Mouse (Mus musculus): ENCODE data around the gene Ccdc32.

Ccdc32 gene

DNA sequence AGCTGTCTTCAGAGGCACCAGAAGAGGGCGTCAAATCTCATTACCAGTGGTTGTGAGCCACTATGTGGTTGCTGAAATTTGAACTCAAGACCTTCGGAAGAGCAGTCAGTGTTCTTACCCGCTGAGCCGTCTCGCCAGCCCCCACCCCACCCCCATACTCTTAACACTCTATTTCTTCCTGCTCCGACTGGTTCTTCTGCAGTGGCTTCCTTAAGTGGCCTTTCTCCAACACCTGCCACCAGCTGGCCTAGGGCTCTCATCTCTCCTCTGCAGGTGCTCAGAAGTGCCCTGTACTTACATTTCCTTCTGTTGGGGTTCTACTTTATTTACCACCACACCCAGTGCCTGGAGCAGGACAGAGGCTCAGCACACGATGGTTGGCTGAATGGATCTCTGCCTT lies 14.2 kb downstream of the Ccdc32 start:
- no peak for DNase-seq (ENCODE audit: low spot score)

DNA sequence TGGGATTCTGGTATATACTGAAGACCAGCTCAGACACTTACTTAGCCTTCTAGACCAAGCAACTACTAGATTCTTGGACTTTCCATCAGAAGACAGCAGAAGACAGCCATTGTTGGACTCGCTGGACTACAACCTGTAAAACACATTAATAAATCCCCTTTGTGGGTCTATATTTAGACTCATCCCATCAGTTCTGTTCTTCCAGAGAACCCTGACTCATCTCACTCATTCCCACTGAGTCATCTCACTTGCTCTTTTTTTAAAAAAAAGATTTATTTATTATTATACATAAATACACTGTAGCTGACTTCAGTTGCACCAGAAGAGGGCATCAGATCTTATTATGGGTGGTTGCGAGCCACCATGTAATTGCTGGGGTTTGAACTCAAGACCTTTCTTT lies 19.8 kb downstream of the Ccdc32 start:
- DNase-seq (ENCODE audit: low spot score) = no peak

GRCm38 (mm10) chr2:119006886-119007285 lies 22.3 kb downstream of the Ccdc32 start:
- no peak for DNase-seq (ENCODE audit: low spot score)

DNA sequence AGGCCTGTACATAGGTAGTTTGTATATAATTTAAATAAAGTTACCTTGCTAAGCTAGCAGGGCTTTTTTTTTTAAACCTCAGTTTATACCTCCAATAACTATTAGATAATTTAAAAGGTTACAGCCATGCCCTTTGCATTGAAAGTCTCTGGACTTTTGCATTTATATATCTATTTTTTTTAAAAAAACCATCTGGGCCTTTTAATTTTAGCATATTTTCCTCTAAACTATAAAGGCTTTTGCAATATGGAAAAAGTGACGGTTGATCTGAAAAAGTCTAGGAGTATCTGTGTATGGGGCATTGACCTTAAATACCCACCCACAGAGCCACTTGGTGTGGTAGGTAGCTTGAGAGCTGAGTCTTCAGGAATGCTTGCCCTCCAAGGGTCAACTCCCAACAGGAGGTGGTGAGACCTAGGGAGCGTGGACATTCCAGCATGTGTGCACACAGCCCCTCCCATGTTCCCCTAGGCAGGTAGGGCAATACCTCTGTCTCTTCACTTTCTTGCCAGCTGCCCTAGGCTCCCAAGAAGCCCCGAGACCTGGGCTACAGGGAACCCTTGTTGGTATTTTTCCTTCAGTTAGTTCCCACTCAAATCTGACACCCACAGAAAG lies 30.1 kb downstream of the Ccdc32 start:
- DNase-seq (ENCODE audit: low spot score) = no peak

- no peak for DNase-seq (ENCODE audit: low spot score)
Measured at GRCm38 (mm10) chr2:118998115-118998866, 30.9 kb downstream of the Ccdc32 start.

GRCm38 (mm10) chr2:118996798-118997105 lies 32.4 kb downstream of the Ccdc32 start:
- no peak for DNase-seq (ENCODE audit: low spot score)

DNA sequence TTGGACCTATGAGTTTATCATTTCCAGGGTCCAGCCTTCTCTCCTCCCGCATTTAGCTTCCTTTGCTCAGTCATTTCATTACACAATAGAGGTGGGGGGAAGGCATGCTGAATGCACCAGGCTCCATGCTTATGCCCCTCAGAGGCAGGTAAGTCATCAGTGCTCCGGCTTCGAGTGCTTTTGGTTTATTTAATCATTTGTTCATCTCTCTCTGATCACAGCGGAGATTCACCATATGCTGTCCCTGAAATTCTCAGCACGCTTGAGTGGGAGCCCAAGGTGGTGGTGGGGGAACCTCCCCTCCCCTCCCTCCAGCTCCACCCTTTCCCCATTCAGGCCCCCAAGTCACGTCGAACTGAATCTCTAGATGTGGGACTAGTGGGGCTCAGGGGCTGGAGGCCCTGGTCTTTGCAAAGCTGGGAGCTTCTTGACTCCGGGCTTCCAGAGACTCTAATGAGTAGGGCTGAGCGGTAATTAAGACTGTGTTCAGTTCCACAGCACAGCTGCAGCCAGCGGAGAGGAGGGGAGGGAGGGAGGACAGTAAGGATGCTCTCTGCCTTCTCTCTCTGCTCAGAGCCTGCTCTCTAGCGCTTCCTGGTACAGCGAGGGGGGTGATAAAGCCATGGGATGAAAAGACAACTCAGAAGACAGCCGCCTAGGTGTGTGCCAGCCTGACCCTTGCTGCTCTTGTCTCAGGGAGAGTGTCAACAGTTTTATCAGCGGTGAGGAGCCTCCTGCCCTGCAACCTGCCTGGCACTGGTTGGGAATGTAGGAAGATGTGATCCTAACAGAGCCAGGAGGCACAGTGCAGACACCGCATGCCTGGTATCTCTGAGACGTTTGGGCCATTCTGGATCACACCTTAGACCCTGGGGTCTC lies 33.0 kb downstream of the Ccdc32 start:
- no peak for DNase-seq (ENCODE audit: low spot score)

- DNase-seq (ENCODE audit: low spot score) = no peak
Measured at GRCm38 (mm10) chr2:118995490-118995889, 33.7 kb downstream of the Ccdc32 start.

DNA sequence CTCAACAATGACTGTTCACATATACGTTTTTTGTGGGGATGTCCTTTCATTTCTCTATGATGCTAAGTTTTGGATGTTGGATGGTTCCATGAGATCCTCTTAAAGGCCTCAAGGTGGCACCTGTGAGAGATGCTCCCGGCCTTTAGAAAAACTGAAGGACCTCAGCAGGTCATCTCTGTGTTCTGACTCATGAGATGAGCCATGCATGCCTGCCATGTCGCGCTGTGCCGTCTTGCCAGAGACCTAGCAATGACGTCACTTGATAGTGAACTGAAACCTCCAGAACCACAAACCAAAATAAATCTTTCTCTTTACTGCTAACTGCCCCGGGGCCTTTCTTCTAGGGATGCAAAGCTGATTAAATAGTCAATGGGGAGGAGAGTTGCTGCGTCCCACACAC lies 45.4 kb downstream of the Ccdc32 start:
- DNase-seq (ENCODE audit: low spot score) = no peak

- no peak for DNase-seq (ENCODE audit: low spot score)
Measured at GRCm38 (mm10) chr2:118980841-118981240, 48.4 kb downstream of the Ccdc32 start.

GRCm38 (mm10) chr2:118978064-118978463 lies 51.1 kb downstream of the Ccdc32 start:
- no peak for DNase-seq (ENCODE audit: low spot score)

GRCm38 (mm10) chr2:118976941-118977340 lies 52.3 kb downstream of the Ccdc32 start:
- DNase-seq (ENCODE audit: low spot score) = no peak

DNA sequence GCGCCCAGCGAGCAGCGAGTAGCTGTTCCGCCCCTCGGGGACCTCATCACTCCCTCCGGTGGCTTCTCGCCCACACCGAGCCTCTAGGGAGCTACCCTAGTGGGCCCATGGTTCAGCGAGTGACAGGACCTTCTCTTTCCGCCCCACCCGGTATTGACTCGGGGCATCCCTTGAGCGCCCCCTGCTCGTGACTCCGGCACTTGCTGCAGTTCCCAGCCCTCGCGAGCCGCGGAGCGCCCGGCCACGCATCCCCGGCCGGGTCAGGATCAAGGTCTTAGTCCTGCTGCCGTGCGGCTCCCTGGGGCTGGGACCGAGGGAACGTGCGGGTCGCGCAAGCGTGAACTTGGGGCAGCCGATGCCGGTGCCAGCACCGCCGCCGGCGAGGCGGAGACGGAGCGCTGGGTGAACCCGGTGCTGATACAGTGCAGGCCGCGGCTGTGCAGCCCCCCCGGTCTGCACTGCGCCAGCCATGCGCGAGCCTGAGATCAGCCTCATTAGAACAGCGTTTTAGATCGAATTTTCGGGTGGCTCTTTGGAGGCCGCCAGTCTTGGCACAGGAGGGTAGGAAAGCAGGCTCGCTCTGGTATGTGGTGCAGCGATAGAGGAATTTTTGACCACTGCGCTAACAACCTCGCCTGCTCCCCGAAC lies 52.8 kb downstream of the Ccdc32 start:
- DNase-seq (ENCODE audit: low spot score) = peak; percentile 86

GRCm38 (mm10) chr2:118975855-118976254 lies 53.3 kb downstream of the Ccdc32 start:
- no peak for DNase-seq (ENCODE audit: low spot score)

GRCm38 (mm10) chr2:118972687-118973376 lies 56.4 kb downstream of the Ccdc32 start:
- peak; percentile 83 for DNase-seq (ENCODE audit: low spot score)

- no peak for DNase-seq (ENCODE audit: low spot score)
Measured at GRCm38 (mm10) chr2:118972048-118972447, 57.1 kb downstream of the Ccdc32 start.

DNA sequence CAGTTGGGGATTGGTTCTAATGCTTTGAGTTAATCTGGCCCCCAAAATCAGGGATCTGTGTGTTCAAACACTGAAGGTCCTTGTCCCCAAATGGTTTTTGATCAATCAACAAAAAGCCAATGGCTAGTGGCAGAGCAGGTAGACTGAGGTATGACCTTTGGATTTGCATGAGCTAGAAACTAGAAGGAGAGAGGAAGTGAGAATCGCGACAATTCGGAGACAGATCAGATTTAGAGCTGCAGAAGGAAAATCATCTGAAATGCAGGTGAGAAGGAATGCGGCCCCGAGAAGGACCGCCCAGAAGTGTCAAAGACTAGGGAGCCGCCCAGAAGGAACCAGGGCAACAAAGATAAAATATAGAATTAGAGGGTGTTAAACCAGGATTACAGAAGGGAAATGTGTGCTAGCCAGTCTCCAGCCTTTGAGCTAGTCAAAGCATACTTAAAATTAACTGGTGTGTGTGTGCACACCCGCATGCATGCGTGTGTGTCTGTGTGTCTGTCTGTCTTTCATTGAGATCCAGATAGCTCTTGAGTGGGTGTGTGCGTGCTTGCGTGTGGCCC lies 59.5 kb downstream of the Ccdc32 start:
- DNase-seq (ENCODE audit: low spot score) = no peak

All from layer of hippocampus, adult 11-12 months (tissue).